Mouse (Mus musculus): ENCODE measurements around the gene Mdh1.
"Not testable (repeated sequence)": the region's sequence is repeated elsewhere in the genome, so short reads cannot be mapped to it uniquely, and the experiment has no call there.

The Mdh1 gene

DNA sequence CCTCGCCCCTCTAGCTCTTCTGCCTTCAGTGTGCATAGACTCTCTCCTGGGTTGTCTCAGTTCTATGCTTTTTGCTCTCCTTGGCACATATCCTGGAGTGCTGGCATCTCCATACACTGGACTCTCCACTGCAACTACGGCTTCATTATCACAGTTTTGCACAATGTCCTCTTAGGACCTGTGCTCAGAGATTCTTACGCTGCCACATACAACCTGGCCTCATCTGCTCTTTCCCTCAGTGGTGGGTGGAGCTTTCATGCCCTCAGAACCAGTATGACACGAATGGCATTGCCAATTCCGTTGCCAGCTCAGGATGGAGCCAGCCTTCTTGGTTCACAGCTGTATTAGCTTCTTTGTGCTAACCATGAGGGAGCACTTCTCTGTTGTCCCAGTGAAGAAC lies 29.4 kb downstream of the Mdh1 start:
- DNase-seq, result no peak

DNA sequence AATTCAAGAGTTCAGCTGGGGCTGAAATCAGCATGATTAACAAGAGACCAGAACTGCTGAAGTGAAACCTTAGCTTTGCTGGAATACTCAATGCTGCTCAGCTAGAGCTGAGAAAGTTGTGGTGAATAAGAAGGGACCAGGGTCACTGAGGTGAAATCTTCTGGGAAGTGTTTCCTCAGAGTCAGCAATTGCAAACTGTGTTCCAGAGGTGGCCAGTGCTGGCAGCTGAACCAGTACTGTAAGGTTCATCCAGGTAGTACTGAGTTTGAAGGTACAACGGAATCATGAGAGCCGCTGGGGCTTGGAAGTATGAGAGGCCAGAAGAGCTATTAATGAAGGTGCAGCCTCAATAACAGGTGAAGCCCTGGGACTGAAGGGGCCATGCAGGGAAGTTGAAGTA lies 31.5 kb downstream of the Mdh1 start:
- peak; percentile 24 for DNase-seq

DNA sequence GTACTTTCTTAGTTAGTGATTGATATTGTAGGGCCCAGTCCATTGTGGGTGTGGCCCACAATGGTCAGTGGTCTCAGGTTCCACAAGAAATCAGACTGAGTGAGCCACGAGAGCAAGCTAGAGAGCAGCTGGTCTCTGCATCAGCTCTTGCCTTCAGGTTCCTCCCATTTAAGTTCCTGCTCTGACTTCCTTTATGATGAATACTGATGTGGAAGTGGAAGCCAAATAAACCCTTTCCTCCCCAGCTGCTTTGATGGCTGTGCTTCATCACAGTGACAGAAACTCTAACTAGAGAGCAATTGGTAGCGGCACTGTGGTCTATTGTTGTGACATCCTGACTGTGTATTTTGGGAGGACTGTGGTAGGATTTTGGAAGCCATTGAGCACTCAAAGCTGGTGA lies 32.1 kb downstream of the Mdh1 start:
- no peak for DNase-seq

DNA sequence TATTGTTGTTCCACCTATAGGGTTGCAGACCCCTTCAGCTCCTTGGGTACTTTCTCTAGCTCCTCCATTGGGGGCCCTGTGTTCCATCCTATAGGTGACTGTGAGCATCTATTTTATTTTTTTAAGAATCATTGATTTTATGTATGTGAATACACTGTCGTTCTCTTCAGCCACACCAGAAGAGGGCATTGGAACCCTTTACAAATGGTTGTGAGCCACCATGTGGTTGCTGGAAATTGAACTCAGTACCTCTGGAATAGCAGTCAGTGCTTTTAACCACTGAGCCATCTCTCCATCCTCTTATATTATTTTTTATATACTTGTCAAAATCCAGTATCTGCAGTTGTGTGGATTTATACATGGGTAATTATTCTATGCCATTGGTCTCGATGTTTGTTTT lies 41.3 kb downstream of the Mdh1 start:
- not testable (repeated sequence) for DNase-seq

DNA sequence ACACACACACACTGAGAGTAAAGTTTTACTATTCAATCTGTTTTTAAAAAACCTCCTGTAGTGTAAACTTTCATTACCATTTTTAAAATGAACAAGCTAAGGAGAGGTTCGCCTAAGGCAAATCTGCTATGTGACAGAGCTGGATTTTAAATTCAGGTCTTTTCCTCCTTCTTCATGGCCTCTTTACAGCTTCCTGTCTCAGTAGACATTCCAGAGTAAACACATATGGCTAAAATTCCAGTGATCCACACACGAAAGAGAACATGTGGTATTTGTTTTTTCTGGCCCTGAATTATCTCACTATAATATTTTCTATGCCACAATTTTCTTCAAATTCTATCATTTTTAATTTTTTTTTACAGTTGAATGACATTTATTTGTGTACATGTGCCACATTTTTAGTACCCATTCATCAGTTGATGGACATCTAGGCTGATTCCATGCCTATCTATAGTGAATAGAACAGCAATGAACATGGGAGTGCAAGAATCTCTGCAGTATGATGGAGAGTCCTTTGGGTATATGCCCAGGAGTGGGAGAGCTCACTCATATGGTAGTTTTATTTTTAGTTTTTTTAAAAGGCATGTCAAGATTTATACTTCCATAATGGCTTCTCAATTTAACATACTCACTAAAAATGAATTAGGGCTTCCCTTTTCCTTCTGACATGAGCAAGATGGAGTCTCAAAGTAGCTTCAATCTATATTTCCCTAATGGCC lies 43.3 kb downstream of the Mdh1 start:
- DNase-seq, result no peak

DNA sequence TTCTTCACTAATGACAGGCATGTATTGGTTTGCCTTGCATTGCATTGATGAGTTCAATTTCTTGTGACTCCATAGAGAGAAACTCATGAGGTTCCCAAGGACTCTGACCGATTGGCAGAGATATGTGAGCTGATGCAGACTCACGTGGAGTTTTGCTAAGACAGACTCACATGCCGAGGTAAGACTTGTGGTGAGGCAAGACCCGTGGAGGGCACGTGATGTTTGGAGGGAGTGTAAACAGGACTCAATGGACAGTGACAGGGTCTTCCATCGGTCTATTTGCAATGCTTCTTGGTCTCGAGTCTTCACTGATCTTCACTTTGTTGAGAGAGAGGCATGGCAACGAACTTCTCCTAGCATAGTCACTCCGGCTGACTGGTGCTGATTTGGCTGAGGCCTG lies 54.4 kb downstream of the Mdh1 start:
- DNase-seq, result peak; percentile 74

DNA sequence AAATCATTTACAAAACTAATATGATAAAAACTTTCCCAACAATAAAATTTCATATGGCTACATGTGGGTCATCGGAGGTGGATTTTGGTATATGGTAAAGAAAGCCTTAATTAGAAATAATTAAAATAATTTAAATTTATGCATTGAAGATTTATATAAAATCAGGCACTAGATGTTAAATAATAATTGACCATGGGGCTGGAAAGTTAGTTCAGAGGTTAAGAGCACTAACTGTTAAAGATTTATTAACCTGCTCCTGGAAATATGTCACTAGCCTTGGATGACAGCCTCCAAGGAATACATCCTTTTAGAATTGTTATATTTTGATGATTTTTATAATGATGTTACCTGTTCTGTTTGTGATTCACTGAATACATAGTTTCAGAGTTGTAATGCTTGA lies 55.8 kb downstream of the Mdh1 start:
- DNase-seq, result not testable (repeated sequence)

DNA sequence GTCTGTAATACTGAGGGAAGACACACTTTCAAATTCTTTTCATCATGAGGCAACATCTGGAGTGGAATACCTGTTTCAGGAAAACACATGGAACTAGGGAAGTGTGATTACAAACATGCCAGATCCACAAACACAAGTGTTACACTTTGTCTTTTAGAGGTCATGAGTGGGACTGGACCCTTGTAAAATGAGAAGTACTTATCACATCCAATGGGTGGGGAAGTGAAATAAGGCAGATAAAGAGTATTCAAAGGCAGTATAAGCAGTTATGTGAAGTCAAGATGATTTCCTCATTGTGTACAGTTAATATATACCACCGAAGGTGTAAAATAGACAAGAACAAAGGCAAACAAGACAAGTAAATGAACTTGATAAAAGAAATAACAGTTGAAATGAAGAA lies 61.6 kb downstream of the Mdh1 start:
- not testable (repeated sequence) for DNase-seq

DNA sequence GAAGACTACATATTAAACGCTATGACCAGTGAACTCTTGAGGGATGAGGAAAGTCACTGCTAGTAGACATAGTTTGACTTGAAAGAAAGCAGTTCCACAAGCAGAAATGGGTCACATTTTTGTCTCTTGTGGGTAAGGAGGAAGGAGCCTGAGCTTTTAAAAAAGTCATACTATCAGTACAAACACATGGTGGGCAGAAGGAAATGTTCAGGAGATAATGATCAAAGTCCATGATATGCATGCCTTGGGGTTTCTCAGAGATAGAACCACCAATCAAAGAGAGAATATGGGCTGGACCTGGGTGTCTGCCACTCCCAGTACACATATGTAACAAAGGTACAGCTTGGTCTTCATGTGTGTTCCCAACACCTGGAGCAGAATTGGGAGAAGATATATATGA lies 63.5 kb downstream of the Mdh1 start:
- DNase-seq, result not testable (repeated sequence)

DNA sequence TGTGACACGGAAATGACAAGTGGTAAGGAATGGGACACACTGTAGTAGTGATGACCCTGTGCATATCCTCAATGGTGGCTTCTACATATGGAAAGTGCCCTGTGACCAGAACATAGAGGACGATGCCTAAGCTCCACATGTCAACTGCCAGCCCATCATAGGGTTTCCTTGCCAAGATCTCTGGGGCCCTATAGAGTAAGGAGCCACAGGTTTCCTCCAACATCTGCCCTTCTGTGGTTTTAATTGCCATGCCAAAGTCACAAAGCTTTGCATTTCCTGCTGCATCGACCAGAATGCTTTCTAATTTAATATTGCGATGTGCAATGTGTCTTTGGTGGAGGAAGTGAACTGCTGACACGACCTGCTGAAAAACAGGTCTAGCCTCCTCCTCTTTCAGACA lies 65.1 kb downstream of the Mdh1 start:
- not testable (repeated sequence) for DNase-seq
